In genomic region chr12:116280149-116280652, GRCm38 (mm10) we compare ENCODE assay signal across 8 mouse cellular contexts. TPM values are rescaled to one million over a fixed set of nuclear protein-coding genes. Genes with fewer than 3 reads are reported as not detected.
DNase-seq lines count a peak whose midpoint lies in the region; ATAC-seq lines count a peak whose summit lies in the region.

No protein-coding gene starts in this region.

- H3K4me1 ChIP-seq in kidney, embryonic 14.5 days (ENCODE audit: control insufficient read depth, insufficient read depth, low read length), result no peaks in the 10 kb centered on the region
- peaks cover 5% of the 10 kb centered on the region; the same call in 1 of the 2 replicates for H3K4me1 ChIP-seq in brown adipose tissue, adult 24 weeks (ENCODE audit: control insufficient read depth, insufficient read depth, insufficient read length, low read length)
- H3K4me1 ChIP-seq in hindbrain, embryonic 12.5 days, result peaks cover 9% of the 10 kb centered on the region
- peaks cover 21% of the 10 kb centered on the region for H3K4me1 ChIP-seq in midbrain, embryonic 13.5 days (replicated peaks)

- ATAC-seq in kidney, embryonic 14.5 days (ENCODE audit: low FRiP score, low TSS enrichment), result no peak; the same call in 1 of the 2 replicates
- no peak; the same call in 1 of the 2 replicates for ATAC-seq in hindbrain, embryonic 12.5 days (ENCODE audit: low FRiP score)
- no peak for ATAC-seq in midbrain, embryonic 13.5 days

- peak overlapping the region; percentile 92 for H3K9ac ChIP-seq in kidney, embryonic 14.5 days (ENCODE audit: low read depth, low read length)
- peak overlapping the region; percentile 91 for H3K9ac ChIP-seq in hindbrain, embryonic 12.5 days
- peak overlapping the region; percentile 83 for H3K9ac ChIP-seq in midbrain, embryonic 13.5 days (replicated peaks)

- peak overlapping the region; percentile 81 for H3K4me3 ChIP-seq in kidney, embryonic 14.5 days (ENCODE audit: low read length)
- peak overlapping the region; percentile 83 for H3K4me3 ChIP-seq in brown adipose tissue, adult 24 weeks (ENCODE audit: insufficient read depth, low read depth, low read length)
- H3K4me3 ChIP-seq in hindbrain, embryonic 12.5 days, result peak overlapping the region; percentile 83
- peak overlapping the region; percentile 82 for H3K4me3 ChIP-seq in midbrain, embryonic 13.5 days (replicated peaks)

- peak overlapping the region; percentile 42 for H3K4me2 ChIP-seq in kidney, embryonic 14.5 days (replicated peaks; ENCODE audit: low read depth, low read length)
- H3K4me2 ChIP-seq in hindbrain, embryonic 12.5 days (replicated peaks), result peak overlapping the region; percentile 99
- H3K4me2 ChIP-seq in midbrain, embryonic 13.5 days (replicated peaks), result peak overlapping the region; percentile 99

- no peaks in the 10 kb centered on the region for H3K27me3 ChIP-seq in kidney, embryonic 14.5 days (ENCODE audit: control insufficient read depth, insufficient read depth, low read length)
- no peaks in the 10 kb centered on the region for H3K27me3 ChIP-seq in hindbrain, embryonic 12.5 days
- H3K27me3 ChIP-seq in midbrain, embryonic 13.5 days, result no peaks in the 10 kb centered on the region

- no peak for DNase-seq in kidney, adult 8-10 months
- DNase-seq in thymus, postnatal 10 days (ENCODE audit: low spot score in 2 of 2), result no peak
- no peak for DNase-seq in left cerebral cortex, adult 11 months (ENCODE audit: low spot score)
- no peak for DNase-seq in spleen, postnatal 36 days (ENCODE audit: low spot score in 2 of 2)

- peak overlapping the region; percentile 93 for H3K27ac ChIP-seq in kidney, embryonic 14.5 days (ENCODE audit: low read depth, low read length)
- peak overlapping the region; percentile 95 for H3K27ac ChIP-seq in brown adipose tissue, adult 24 weeks (replicated peaks; ENCODE audit: low read depth, low read length)
- peak overlapping the region; percentile 97 for H3K27ac ChIP-seq in hindbrain, embryonic 12.5 days
- H3K27ac ChIP-seq in midbrain, embryonic 13.5 days, result peak overlapping the region; percentile 97

- H3K9me3 ChIP-seq in kidney, embryonic 14.5 days (ENCODE audit: control insufficient read depth, low read length), result no peaks in the 10 kb centered on the region
- H3K9me3 ChIP-seq in hindbrain, embryonic 12.5 days (replicated peaks), result no peaks in the 10 kb centered on the region
- no peaks in the 10 kb centered on the region for H3K9me3 ChIP-seq in midbrain, embryonic 13.5 days

- 5% methylated on average over 7 of the region's 7 CpGs for WGBS in kidney, embryonic 14.5 days
- WGBS in hindbrain, embryonic 12.5 days, result under 1% methylated on average over 7 of the region's 7 CpGs
- 3% methylated on average over 7 of the region's 7 CpGs for WGBS in midbrain, embryonic 13.5 days

- H3K36me3 ChIP-seq in kidney, embryonic 14.5 days (ENCODE audit: control insufficient read depth, insufficient read depth, low read length), result no peaks in the 10 kb centered on the region
- H3K36me3 ChIP-seq in hindbrain, embryonic 12.5 days, result no peaks in the 10 kb centered on the region
- H3K36me3 ChIP-seq in midbrain, embryonic 13.5 days, result no peaks in the 10 kb centered on the region

RNA-seq across cellular contexts. Expression of gene Esyt2, which starts 0.8 kb away (rescaled TPM):
- 15.2 and 23.2 TPM in 2 replicates for polyA plus RNA-seq in kidney, embryonic 14.5 days (2014; fragmentation: Nextera tagmentation; extraction: Ambion mirVana)
- 28.8 and 46.9 TPM in 2 replicates for polyA plus RNA-seq in brown adipose tissue, adult 24 weeks (2012; ENCODE audit: insufficient read depth, insufficient read length, missing spikeins)
- 20.9 TPM in 2 replicates for polyA plus RNA-seq in hindbrain, embryonic 12.5 days (2016; fragmentation: Nextera tagmentation; extraction: Ambion mirVana)
- polyA plus RNA-seq in midbrain, embryonic 13.5 days (2015; fragmentation: Nextera tagmentation; extraction: Ambion mirVana), result 10.6 TPM in 2 replicates

RNA-seq across cellular contexts. Expression of gene Gm11027, which starts 5.0 kb away (rescaled TPM):
- polyA plus RNA-seq in kidney, embryonic 14.5 days (2014; fragmentation: Nextera tagmentation; extraction: Ambion mirVana), result not detected in 2 replicates
- polyA plus RNA-seq in brown adipose tissue, adult 24 weeks (2012; ENCODE audit: insufficient read depth, insufficient read length, missing spikeins), result not detected in 2 replicates
- polyA plus RNA-seq in hindbrain, embryonic 12.5 days (2016; fragmentation: Nextera tagmentation; extraction: Ambion mirVana), result not detected in 2 replicates
- not detected in 2 replicates for polyA plus RNA-seq in midbrain, embryonic 13.5 days (2015; fragmentation: Nextera tagmentation; extraction: Ambion mirVana)

RNA-seq across cellular contexts. Expression of gene Wdr60, which starts 17.4 kb away (rescaled TPM):
- 13.5 and 19.7 TPM in 2 replicates for polyA plus RNA-seq in kidney, embryonic 14.5 days (2014; fragmentation: Nextera tagmentation; extraction: Ambion mirVana)
- polyA plus RNA-seq in brown adipose tissue, adult 24 weeks (2012; ENCODE audit: insufficient read depth, insufficient read length, missing spikeins), result 6.7 and 7.9 TPM in 2 replicates
- polyA plus RNA-seq in hindbrain, embryonic 12.5 days (2016; fragmentation: Nextera tagmentation; extraction: Ambion mirVana), result 21.8 and 22.9 TPM in 2 replicates
- polyA plus RNA-seq in midbrain, embryonic 13.5 days (2015; fragmentation: Nextera tagmentation; extraction: Ambion mirVana), result 19.6 and 20.5 TPM in 2 replicates

Comparison
In these comparisons a context has a peak if more than half of its experiments do, and no peak if none do; other contexts are left out.
1. H3K4me2 ChIP-seq: peak in every context shown above with its lines; median percentile 99 in hindbrain, embryonic 12.5 days; 99 in midbrain, embryonic 13.5 days; 42 in kidney, embryonic 14.5 days.